Mouse (Mus musculus): ENCODE data around the gene Ano3. TPM values are rescaled to one million over a fixed set of nuclear protein-coding genes. Genes with fewer than 3 reads are reported as not detected.
"Not testable (repeated sequence)": the region's sequence is repeated elsewhere in the genome, so short reads cannot be mapped to it uniquely, and the experiment has no call there.

The Ano3 gene
- 0.03 TPM in 1 of 2 replicates, not detected in the other for polyA plus RNA-seq (2012)

DNA sequence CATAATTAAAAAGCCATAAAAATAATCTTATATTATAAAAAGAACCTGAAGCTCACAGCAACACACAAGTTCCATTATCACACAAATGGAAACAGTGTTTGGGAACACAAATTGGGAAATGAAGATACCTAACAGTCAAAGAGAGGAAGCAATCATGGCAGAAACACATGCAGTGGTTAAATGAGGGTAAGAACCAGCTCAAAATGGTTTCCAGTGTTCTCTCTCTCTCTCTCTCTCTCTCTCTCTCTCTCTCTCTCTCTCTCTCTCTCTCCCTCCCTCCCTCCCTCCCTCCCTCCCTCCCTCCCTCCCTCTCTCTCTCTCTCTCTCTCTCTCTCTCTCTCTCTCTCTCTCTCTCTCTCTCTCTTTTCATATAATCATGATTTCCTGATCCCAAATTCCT, at the start of gene Ano3:
Gene Ano3 (minus strand): TSS at position 101 of the 400 bp plus-strand sequence.
- TF ChIP-seq GATA1 (IDR thresholded peaks at IDR 0.05; ENCODE audit: low read length): not testable (repeated sequence)

- TF ChIP-seq GATA1 (IDR thresholded peaks at IDR 0.05; ENCODE audit: low read length): no peak
Measured at GRCm38 (mm10) chr2:110990071-110990470, 39.3 kb upstream of the Ano3 start.

- no peak for TF ChIP-seq GATA1 (IDR thresholded peaks at IDR 0.05; ENCODE audit: low read length)
Measured at GRCm38 (mm10) chr2:110989539-110989938, 38.8 kb upstream of the Ano3 start.

- TF ChIP-seq GATA1 (IDR thresholded peaks at IDR 0.05; ENCODE audit: low read length): no peak
Measured at GRCm38 (mm10) chr2:110985853-110986271, 35.1 kb upstream of the Ano3 start.

- TF ChIP-seq GATA1 (IDR thresholded peaks at IDR 0.05; ENCODE audit: low read length): no peak
Measured at GRCm38 (mm10) chr2:110981733-110982132, 31.0 kb upstream of the Ano3 start.

DNA sequence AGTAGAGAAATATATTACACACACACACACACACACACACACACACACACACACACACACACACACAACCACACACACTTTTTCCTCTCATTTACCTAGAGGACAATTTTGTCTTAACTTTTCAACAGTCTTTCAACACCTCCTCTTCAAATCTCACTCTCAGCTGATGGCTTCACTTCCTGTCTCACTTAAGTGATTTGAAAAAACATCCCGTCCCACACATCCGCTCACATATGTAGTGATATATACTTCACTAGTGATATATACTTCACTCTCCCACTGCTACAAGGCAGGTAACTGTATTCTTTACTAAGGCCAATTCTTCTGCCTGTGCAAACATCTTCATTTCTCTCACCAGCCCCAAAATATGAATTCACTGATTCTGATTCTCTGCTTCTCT, 28.9 kb upstream of the Ano3 start:
- TF ChIP-seq GATA1 (IDR thresholded peaks at IDR 0.05; ENCODE audit: low read length): no peak

DNA sequence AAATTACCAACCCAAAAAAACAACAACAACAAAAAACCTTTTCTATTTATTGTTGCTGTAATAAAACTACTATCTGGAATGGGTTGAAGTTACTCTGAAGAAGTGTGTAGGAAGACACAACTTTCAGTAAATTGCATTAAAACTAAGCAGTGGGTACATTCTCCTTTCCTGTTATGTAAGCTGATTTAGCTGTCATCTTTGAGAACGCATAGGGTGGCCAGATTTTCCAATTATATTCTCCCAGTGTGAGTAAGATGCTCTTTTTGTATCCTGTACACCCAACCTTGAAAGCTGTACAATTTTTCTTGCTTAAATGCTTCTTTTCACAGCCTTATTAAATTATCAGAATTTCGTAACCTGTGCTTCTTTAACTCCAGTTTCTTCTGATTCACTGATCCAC, 26.1 kb upstream of the Ano3 start:
- TF ChIP-seq GATA1 (IDR thresholded peaks at IDR 0.05; ENCODE audit: low read length): no peak

- no peak for TF ChIP-seq GATA1 (IDR thresholded peaks at IDR 0.05; ENCODE audit: low read length)
Measured at GRCm38 (mm10) chr2:110970158-110970557, 19.4 kb upstream of the Ano3 start.

- TF ChIP-seq GATA1 (IDR thresholded peaks at IDR 0.05; ENCODE audit: low read length): no peak
Measured at GRCm38 (mm10) chr2:110965398-110965797, 14.7 kb upstream of the Ano3 start.

GRCm38 (mm10) chr2:110950432-110950803, 305 bp downstream of the Ano3 start:
- no peak for TF ChIP-seq GATA1 (IDR thresholded peaks at IDR 0.05; ENCODE audit: low read length)

GRCm38 (mm10) chr2:110949679-110950431, 868 bp downstream of the Ano3 start:
- TF ChIP-seq GATA1 (IDR thresholded peaks at IDR 0.05; ENCODE audit: low read length): no peak

GRCm38 (mm10) chr2:110945171-110945570, 5.6 kb downstream of the Ano3 start:
- TF ChIP-seq GATA1 (IDR thresholded peaks at IDR 0.05; ENCODE audit: low read length): no peak

GRCm38 (mm10) chr2:110935691-110936090, 15.0 kb downstream of the Ano3 start:
- no peak for TF ChIP-seq GATA1 (IDR thresholded peaks at IDR 0.05; ENCODE audit: low read length)

GRCm38 (mm10) chr2:110929126-110929525, 21.6 kb downstream of the Ano3 start:
- no peak for TF ChIP-seq GATA1 (IDR thresholded peaks at IDR 0.05; ENCODE audit: low read length)

- no peak for TF ChIP-seq GATA1 (IDR thresholded peaks at IDR 0.05; ENCODE audit: low read length)
Measured at GRCm38 (mm10) chr2:110909506-110909905, 41.2 kb downstream of the Ano3 start.

- no peak for TF ChIP-seq GATA1 (IDR thresholded peaks at IDR 0.05; ENCODE audit: low read length)
Measured at GRCm38 (mm10) chr2:110906473-110906872, 44.2 kb downstream of the Ano3 start.

DNA sequence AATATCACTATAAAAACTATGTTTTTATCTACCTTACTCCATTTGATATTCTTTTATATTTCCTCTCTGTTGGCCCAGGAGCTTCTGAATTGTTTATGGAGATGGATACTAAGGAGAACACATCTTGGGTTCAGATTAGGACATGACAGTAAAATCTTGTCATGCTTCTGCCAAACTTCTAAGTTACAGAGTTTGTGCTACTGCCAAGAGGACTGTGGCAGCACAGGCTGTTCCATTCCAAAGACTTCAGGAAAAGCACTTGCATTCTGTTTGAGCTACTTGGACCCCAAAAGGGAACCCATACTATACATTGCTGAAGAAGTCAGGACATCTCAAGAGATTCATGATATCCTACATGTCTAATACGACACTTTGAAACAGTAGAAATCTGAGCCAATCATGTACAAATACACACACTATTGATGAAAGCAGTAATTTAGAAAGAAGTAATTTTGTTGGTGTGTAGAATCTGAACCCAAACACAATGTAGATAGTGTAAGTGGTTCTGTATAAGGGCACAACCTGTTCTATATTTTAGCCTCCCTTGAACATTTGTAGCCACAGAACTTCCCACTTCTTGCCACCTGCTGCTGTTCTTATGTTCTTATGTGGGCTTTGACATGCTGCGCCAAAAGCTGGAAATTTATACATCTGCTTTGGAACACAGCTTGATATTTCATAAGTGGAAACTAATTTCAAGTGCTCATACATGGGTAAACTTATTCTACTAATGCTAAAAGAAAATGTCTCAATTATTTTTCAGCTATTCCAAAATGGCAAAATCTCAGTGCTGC, 54.0 kb downstream of the Ano3 start:
- no peak for TF ChIP-seq GATA1 (IDR thresholded peaks at IDR 0.05; ENCODE audit: low read length)

All from G1E-ER4 (cell line).